Mouse (Mus musculus) C2C12 (cell line): Measurements from ENCODE around the gene Tbc1d30. TPM values are rescaled to one million over a fixed set of nuclear protein-coding genes. Genes with fewer than 3 reads are reported as not detected.

Experiments
- H3K27me3 ChIP-seq: one replicate; pipeline ENCODE4 v1.6.1; 2011; ENCODE audit not compliant: control insufficient read depth, insufficient read depth, insufficient read length
- H3K36me3 ChIP-seq: one replicate; pipeline ENCODE4 v1.6.1; 2011; ENCODE audit not compliant: control insufficient read depth, insufficient read depth
- H3K4me3 ChIP-seq: one replicate; pipeline ENCODE4 v1.5.1; 2011; ENCODE audit warnings: mild to moderate bottlenecking, control low read depth; ENCODE audit not compliant: poor library complexity, insufficient read depth, severe bottlenecking
- H3K79me2 ChIP-seq: one replicate; pipeline ENCODE4 v1.6.1; 2011; ENCODE audit not compliant: control insufficient read depth, insufficient read depth
- H3K79me3 ChIP-seq: one replicate; pipeline ENCODE4 v1.6.1; 2011; ENCODE audit warnings: low read depth, control low read depth
- H3ac ChIP-seq: one replicate; pipeline ENCODE3; 2011; ENCODE audit warnings: low read depth; ENCODE audit not compliant: control insufficient read depth, insufficient read length
- CEBPB ChIP-seq: IDR thresholded peaks from one replicate; pipeline ENCODE4 v1.6.1; 2011; ENCODE audit warnings: low read depth, mild to moderate bottlenecking, control low read depth, moderate library complexity
- CTCF ChIP-seq: IDR thresholded peaks from one replicate; pipeline ENCODE4 v1.5.1; 2011; ENCODE audit not compliant: control insufficient read depth, insufficient read depth, insufficient read length
- FOSL1 ChIP-seq: IDR thresholded peaks from one replicate; pipeline ENCODE4 v1.8.0; 2011; ENCODE audit warnings: mild to moderate bottlenecking, low read length; ENCODE audit not compliant: poor library complexity, insufficient read depth, severe bottlenecking
- MAX ChIP-seq: IDR thresholded peaks from one replicate; pipeline ENCODE4 v1.6.1; 2011; ENCODE audit warnings: mild to moderate bottlenecking, control low read depth
- MYOD1 ChIP-seq: IDR thresholded peaks from one replicate; pipeline ENCODE4 v1.6.1; 2011; ENCODE audit warnings: low read depth; ENCODE audit not compliant: control insufficient read depth, insufficient read length
- MYOG ChIP-seq: IDR thresholded peaks from one replicate; pipeline ENCODE4 v1.6.1; 2011; ENCODE audit not compliant: control insufficient read depth, insufficient read length; ENCODE audit errors: extremely low read depth
- USF1 ChIP-seq: IDR thresholded peaks from one replicate; pipeline ENCODE4 v1.6.1; 2011; ENCODE audit warnings: low read depth, mild to moderate bottlenecking, control low read depth, moderate library complexity
- polyA plus RNA-seq: library from polyadenylated mRNA; unstranded; fragments of >200 nt; fragmentation: generic; extraction: Trizol; gene quantifications from one replicate; pipeline ENCODE4 v1.2.1, GENCODE M21; 2012; ENCODE audit warnings: missing spikeins

Tbc1d30 gene
- polyA plus RNA-seq, 1 experiment, result not detected

DNA sequence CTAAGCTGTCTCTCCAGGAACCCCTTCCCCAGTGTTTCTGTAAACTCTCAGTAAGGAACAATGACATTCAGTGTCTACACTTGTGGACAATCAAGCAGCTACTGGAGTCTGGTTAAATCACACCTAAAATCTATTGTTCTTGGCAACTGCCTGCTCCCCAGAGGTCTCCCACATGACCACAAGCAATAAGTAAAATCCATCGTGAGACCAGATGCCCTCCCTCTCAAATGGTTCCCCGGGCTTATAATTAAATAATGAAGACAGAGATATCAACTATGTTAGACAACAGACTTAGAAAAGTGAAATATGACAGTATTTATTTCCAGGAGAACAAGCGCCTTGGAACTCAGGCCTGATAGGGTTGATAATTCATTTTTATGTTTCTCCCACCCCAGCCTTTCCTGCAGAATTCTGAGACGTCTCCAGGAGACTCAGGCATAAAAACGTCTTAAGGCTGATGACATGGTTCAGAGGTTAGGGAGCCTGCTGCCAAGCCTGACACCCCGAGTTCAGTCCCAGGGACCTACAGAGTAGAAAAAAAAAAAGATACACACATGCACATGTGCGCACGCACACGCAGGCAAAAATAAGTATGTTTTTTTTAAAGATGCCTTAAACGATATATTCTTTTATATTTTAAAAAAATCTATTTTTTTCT is 115.8 kb downstream of the Tbc1d30 start:
- H3K4me3 ChIP-seq, result no peak overlapping the region
- H3K36me3 ChIP-seq, result no peaks in the 10 kb centered on the region
- no peaks in the 10 kb centered on the region for H3K79me3 ChIP-seq
- no peak overlapping the region for H3ac ChIP-seq
- TF ChIP-seq FOSL1 (no peak), CTCF (no peak), USF1 (no peak), MYOG (no peak), MAX (no peak), CEBPB (no peak), MYOD1 (no peak)
- peaks cover 11% of the 10 kb centered on the region for H3K27me3 ChIP-seq
- no peaks in the 10 kb centered on the region for H3K79me2 ChIP-seq

DNA sequence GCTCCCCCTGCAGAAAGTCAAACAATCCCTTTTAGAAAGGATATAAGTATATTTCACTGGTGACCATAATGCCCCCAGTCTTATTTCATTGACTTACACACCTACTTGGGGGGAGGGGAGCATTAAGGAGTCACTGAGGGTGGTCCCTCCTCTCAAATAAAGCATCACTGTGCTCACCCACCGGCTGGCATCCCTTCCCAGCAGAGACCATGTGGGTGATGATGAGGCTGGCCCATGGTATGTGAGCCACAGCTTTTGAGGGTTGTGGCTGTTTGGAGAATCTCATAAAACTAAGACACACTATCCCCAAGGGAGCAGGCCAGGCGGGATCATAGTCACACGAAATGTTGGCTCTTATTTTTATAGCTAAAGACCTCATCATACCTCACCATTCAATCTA is 116.6 kb downstream of the Tbc1d30 start:
- Histone ChIP-seq H3K36me3 (no peaks in the 10 kb centered on the region), H3K79me2 (no peaks in the 10 kb centered on the region), H3ac (no peak overlapping the region), H3K27me3 (peaks cover 9% of the 10 kb centered on the region), H3K79me3 (no peaks in the 10 kb centered on the region), H3K4me3 (no peak overlapping the region)
- TF ChIP-seq MAX (no peak), CEBPB (no peak), MYOG (no peak), CTCF (no peak), MYOD1 (no peak)

DNA sequence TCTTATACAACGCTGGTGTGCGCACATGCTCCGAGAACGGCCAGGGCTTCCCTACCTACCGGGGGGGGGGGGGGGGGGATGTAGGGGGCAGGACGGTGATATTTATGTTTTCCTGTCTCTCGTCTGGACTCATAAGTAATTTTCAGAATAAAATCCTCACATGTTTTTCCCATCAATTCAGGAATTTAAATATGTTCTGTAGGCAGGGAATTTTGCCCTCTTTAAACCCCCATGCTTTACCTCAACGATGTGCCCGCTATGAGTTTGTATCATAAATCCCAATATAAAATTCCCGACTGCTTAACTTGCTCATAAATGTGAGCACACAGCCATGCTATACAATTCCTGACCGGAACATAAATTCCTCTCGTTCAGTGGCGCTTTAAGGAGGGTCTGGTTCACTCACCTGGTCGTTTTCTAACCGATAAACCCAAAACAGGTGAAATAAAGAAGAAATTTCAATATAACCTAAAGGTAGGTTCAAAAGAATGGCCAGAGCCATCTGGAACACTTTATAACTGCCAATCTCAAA is 122.6 kb downstream of the Tbc1d30 start:
- Histone ChIP-seq H3K79me3 (no peaks in the 10 kb centered on the region), H3K79me2 (no peaks in the 10 kb centered on the region), H3K36me3 (no peaks in the 10 kb centered on the region), H3K4me3 (no peak overlapping the region), H3K27me3 (no peaks in the 10 kb centered on the region), H3ac (no peak overlapping the region)
- TF ChIP-seq CEBPB, result no peak
- TF ChIP-seq MYOD1, result no peak
- TF ChIP-seq USF1, result no peak
- TF ChIP-seq MAX, result no peak
- TF ChIP-seq FOSL1, result no peak
- no peak for TF ChIP-seq MYOG
- no peak for TF ChIP-seq CTCF

DNA sequence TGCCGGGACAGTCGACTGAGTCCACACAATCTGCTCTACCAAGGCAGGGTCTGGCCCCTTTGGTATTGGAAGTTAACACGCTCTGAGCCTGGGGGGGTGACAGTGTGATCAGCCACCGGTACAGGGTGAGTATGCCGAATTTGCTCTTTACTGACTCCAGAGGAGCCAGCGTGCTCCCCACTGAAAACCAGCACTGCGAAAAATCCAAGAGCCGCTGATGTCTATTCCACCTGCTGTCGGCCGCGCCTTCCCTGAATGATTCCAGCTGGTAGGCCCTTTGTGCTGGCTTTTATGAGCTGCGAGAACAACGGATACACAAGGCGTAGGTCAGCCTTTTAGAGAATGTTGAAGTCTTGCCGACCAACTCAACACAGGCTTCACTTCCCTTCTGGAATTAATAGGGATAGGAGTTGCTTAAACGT is 123.1 kb downstream of the Tbc1d30 start:
- TF ChIP-seq MAX (no peak), USF1 (no peak), MYOD1 (no peak), CTCF (no peak), FOSL1 (no peak), CEBPB (no peak), MYOG (no peak)
- Histone ChIP-seq H3K36me3 (no peaks in the 10 kb centered on the region), H3ac (no peak overlapping the region), H3K27me3 (no peaks in the 10 kb centered on the region), H3K79me3 (no peaks in the 10 kb centered on the region), H3K4me3 (no peak overlapping the region), H3K79me2 (no peaks in the 10 kb centered on the region)

DNA sequence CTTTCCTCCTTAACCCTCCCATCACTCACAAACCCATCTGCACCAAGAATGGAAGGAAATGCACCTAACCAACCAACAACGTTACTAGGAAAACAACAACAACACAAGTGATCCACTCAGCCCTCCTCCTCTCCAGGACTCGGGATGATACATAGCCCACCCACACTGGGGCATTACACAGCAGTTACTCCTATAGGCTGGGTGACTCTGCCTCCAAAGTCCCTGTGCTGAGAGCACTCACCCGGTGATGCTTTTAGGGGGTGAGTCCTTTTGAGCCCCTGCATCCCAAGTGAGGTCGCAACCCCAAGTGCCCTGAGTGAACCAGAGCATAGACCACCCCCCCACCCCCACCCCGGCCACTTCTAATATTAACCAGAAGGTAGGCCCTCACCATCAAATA is 123.7 kb downstream of the Tbc1d30 start:
- no peaks in the 10 kb centered on the region for H3K36me3 ChIP-seq
- no peaks in the 10 kb centered on the region for H3K27me3 ChIP-seq
- H3ac ChIP-seq, result no peak overlapping the region
- TF ChIP-seq CTCF (no peak), USF1 (no peak), CEBPB (no peak), MYOD1 (no peak), FOSL1 (no peak), MAX (no peak), MYOG (no peak)
- no peaks in the 10 kb centered on the region for H3K79me3 ChIP-seq
- H3K79me2 ChIP-seq, result no peaks in the 10 kb centered on the region
- H3K4me3 ChIP-seq, result no peak overlapping the region

DNA sequence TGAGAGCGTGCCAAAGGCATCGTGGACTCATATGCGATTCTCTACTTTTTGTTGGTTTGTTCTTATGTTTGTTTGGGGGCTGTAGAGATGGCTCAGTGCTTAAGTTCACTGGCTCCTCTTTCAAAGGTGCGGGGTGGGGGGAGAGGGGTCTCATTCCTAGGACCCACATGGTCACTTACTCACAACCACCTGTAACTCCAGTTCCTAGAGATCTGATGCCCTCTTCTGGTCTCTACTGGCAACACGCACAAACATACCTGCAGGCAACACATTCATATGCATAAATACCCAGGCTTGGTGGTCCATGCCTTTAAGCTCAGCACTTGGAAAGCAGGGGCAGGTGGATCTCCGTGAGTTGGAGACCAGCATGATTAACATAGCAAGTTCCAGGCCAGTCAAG is 125.4 kb downstream of the Tbc1d30 start:
- Histone ChIP-seq H3ac (no peak overlapping the region), H3K79me3 (no peaks in the 10 kb centered on the region), H3K4me3 (no peak overlapping the region), H3K36me3 (no peaks in the 10 kb centered on the region), H3K79me2 (no peaks in the 10 kb centered on the region), H3K27me3 (no peaks in the 10 kb centered on the region)
- TF ChIP-seq CTCF, result no peak
- TF ChIP-seq MYOG, result no peak
- TF ChIP-seq CEBPB, result no peak
- TF ChIP-seq FOSL1, result no peak
- TF ChIP-seq MYOD1, result no peak
- TF ChIP-seq USF1, result no peak
- no peak for TF ChIP-seq MAX
